In the genomic region with DNA sequence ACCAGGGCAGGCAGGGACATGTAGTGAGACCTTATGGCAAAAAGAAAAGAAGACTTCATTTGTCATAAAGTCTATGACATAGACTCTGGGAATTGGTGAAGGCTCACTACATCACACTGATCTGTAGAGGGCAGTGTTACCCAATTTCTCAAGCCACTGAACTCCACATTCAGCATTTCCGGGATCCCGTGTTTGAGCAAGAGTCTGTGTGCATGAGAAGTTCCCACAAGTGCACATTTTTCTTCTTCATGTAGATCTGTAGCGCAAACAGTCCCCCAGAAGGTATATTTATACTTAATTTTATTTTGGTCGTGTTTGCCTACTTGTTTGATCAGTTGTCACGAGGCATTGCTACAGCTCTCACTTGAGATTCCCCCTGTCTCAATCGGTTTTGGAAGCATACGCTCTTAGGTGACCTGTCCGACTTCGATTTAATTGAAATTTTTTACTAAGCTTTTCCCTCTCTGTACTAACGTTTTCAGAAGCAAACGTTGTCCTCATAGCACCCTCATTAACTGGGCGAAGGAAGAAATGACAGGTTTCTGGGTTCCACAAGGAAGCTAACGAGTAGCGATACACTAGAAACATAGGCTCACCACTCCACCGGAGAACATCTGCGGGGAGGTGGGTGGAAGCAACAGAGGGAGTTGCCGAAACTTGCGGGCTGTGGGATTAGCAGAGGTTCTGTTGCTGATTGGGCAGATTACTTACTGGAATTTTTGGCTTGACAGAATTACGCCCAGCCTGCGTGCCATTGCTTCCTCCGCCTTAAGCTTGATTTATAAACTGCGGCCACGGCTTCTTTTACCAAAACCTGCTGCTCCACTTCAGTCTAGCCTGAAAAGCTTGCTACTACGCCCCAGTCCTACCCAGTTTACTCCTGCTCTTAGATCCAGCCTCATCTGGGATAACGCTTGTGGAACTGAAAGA, we compare ENCODE assay signal across 8 mouse cellular contexts. TPM values are rescaled to one million over a fixed set of nuclear protein-coding genes. Genes with fewer than 3 reads are reported as not detected.
DNase-seq lines count a peak whose midpoint lies in the region; ATAC-seq lines count a peak whose summit lies in the region.

No protein-coding gene starts in this region.

- no peaks in the 10 kb centered on the region for H3K27me3 ChIP-seq in intestine, embryonic 15.5 days (replicated peaks)
- H3K27me3 ChIP-seq in limb, embryonic 10.5 days (ENCODE audit: low read depth, poor library complexity, severe bottlenecking): peaks cover 16% of the 10 kb centered on the region
- peaks cover 7% of the 10 kb centered on the region; the same call in 1 of the 2 replicates for H3K27me3 ChIP-seq in midbrain, embryonic 11.5 days (ENCODE audit: control insufficient read depth, insufficient read depth, low read length)

- peaks cover 12% of the 10 kb centered on the region; the same call in 1 of the 2 replicates for H3K4me1 ChIP-seq in intestine, embryonic 15.5 days (replicated peaks)
- peaks cover 21% of the 10 kb centered on the region for H3K4me1 ChIP-seq in limb, embryonic 10.5 days
- peaks cover 9% of the 10 kb centered on the region for H3K4me1 ChIP-seq in midbrain, embryonic 11.5 days (ENCODE audit: control insufficient read depth, insufficient read depth, low read length)

- H3K27ac ChIP-seq in intestine, embryonic 15.5 days: no peak overlapping the region
- H3K27ac ChIP-seq in limb, embryonic 10.5 days: no peak overlapping the region
- no peak overlapping the region for H3K27ac ChIP-seq in midbrain, embryonic 11.5 days (ENCODE audit: low read depth, low read length)

- H3K4me3 ChIP-seq in intestine, embryonic 15.5 days (replicated peaks): peak overlapping the region; percentile 30
- peak overlapping the region; percentile 46 for H3K4me3 ChIP-seq in limb, embryonic 10.5 days
- peak overlapping the region; percentile 23 for H3K4me3 ChIP-seq in midbrain, embryonic 11.5 days (ENCODE audit: low read depth, low read length)

- H3K4me2 ChIP-seq in intestine, embryonic 15.5 days (replicated peaks): peak overlapping the region; percentile 68
- H3K4me2 ChIP-seq in midbrain, embryonic 11.5 days: peak overlapping the region; percentile 47

- H3K9ac ChIP-seq in intestine, embryonic 15.5 days: peak overlapping the region; percentile 34; the same call in 1 of the 2 replicates
- no peak overlapping the region for H3K9ac ChIP-seq in midbrain, embryonic 11.5 days (ENCODE audit: low read length)

- ATAC-seq in intestine, embryonic 15.5 days: peak; percentile 34; the same call in 1 of the 2 replicates
- ATAC-seq in midbrain, embryonic 11.5 days (ENCODE audit: low FRiP score): peak; percentile 23; the same call in 1 of the 2 replicates

- intact Hi-C loops in gastrocnemius, postnatal 14 days (cut with DNase I; ENCODE audit: low total_unique reads): no loop called here

- peaks cover 9% of the 10 kb centered on the region for H3K36me3 ChIP-seq in intestine, embryonic 15.5 days
- H3K36me3 ChIP-seq in limb, embryonic 10.5 days: peaks cover 20% of the 10 kb centered on the region
- peaks cover 5% of the 10 kb centered on the region for H3K36me3 ChIP-seq in midbrain, embryonic 11.5 days (ENCODE audit: control insufficient read depth, insufficient read depth, low read length)

- no peaks in the 10 kb centered on the region for H3K9me3 ChIP-seq in intestine, embryonic 15.5 days
- no peaks in the 10 kb centered on the region for H3K9me3 ChIP-seq in limb, embryonic 10.5 days (replicated peaks)
- no peaks in the 10 kb centered on the region for H3K9me3 ChIP-seq in midbrain, embryonic 11.5 days (ENCODE audit: control insufficient read depth, low read length)

- 29% methylated on average over 25 of the region's 25 CpGs for whole genome bisulfite sequencing in intestine, embryonic 15.5 days
- 24% methylated on average over 25 of the region's 25 CpGs for WGBS in limb, embryonic 10.5 days
- 23% methylated on average over 25 of the region's 25 CpGs for WGBS in midbrain, embryonic 11.5 days

- DNase-seq in right cerebral cortex, adult 18-20 months: peak; percentile 66
- DNase-seq in right cerebral cortex, postnatal 14 days: no peak
- DNase-seq in cerebellum, postnatal 36 days: peak; percentile 35 to 65
- DNase-seq in gastrocnemius, postnatal 14 days: peak; percentile 39
- DNase-seq in limb, embryonic 10.5 days (ENCODE audit: low spot score): peak; percentile 47
- peak; percentile 93 for DNase-seq in midbrain, embryonic 11.5 days (ENCODE audit: low spot score, missing footprints)
- peak; percentile 55 to 70 for DNase-seq in spleen, postnatal 4 days (ENCODE audit: low spot score in 2 of 2)

RNA-seq across cellular contexts. Expression of a gene that starts 1.7 kb away (rescaled TPM):
- 10 to 100 TPM; 43.0 to 44.9 TPM for total RNA-seq in gastrocnemius, postnatal 14 days (2021)
- polyA plus RNA-seq in intestine, embryonic 15.5 days (2015; fragmentation: Nextera tagmentation; extraction: Ambion mirVana): 99.4 and 102 TPM in 2 replicates
- 164 and 173 TPM in 2 replicates for polyA plus RNA-seq in limb, embryonic 10.5 days (2016; fragmentation: Nextera tagmentation; extraction: Ambion mirVana)
- polyA plus RNA-seq in midbrain, embryonic 11.5 days (2014; fragmentation: Nextera tagmentation; extraction: Ambion mirVana): 141 and 148 TPM in 2 replicates

RNA-seq across cellular contexts. Expression of a gene that starts 19.8 kb away (rescaled TPM):
- total RNA-seq in gastrocnemius, postnatal 14 days (2021): 10 to 100 TPM; 28.2 to 31.0 TPM
- 18.1 and 19.5 TPM in 2 replicates for polyA plus RNA-seq in intestine, embryonic 15.5 days (2015; fragmentation: Nextera tagmentation; extraction: Ambion mirVana)
- polyA plus RNA-seq in limb, embryonic 10.5 days (2016; fragmentation: Nextera tagmentation; extraction: Ambion mirVana): 28.6 and 33.5 TPM in 2 replicates
- 47.7 and 49.6 TPM in 2 replicates for polyA plus RNA-seq in midbrain, embryonic 11.5 days (2014; fragmentation: Nextera tagmentation; extraction: Ambion mirVana)

RNA-seq across cellular contexts. Expression of a gene that starts 38.3 kb away (rescaled TPM):
- total RNA-seq in gastrocnemius, postnatal 14 days (2021): 100 to 1,000 TPM; 127 to 134 TPM
- polyA plus RNA-seq in intestine, embryonic 15.5 days (2015; fragmentation: Nextera tagmentation; extraction: Ambion mirVana): 614 and 624 TPM in 2 replicates
- polyA plus RNA-seq in limb, embryonic 10.5 days (2016; fragmentation: Nextera tagmentation; extraction: Ambion mirVana): 536 and 586 TPM in 2 replicates
- polyA plus RNA-seq in midbrain, embryonic 11.5 days (2014; fragmentation: Nextera tagmentation; extraction: Ambion mirVana): 867 and 919 TPM in 2 replicates

RNA-seq across cellular contexts. Expression of a gene that starts 51.4 kb away (rescaled TPM):
- total RNA-seq in gastrocnemius, postnatal 14 days (2021): 10 to 100 TPM; 47.1 to 53.6 TPM
- polyA plus RNA-seq in intestine, embryonic 15.5 days (2015; fragmentation: Nextera tagmentation; extraction: Ambion mirVana): 58.6 and 59.0 TPM in 2 replicates
- 49.7 and 61.9 TPM in 2 replicates for polyA plus RNA-seq in limb, embryonic 10.5 days (2016; fragmentation: Nextera tagmentation; extraction: Ambion mirVana)
- polyA plus RNA-seq in midbrain, embryonic 11.5 days (2014; fragmentation: Nextera tagmentation; extraction: Ambion mirVana): 62.2 and 64.4 TPM in 2 replicates
